Mouse (Mus musculus): ENCODE data around the gene Kat7. TPM values are rescaled to one million over a fixed set of nuclear protein-coding genes. Genes with fewer than 3 reads are reported as not detected.

The Kat7 gene
- polyA plus RNA-seq, 1 experiment: 93.1 TPM

- no peaks in the 10 kb centered on the region for H3K36me3 ChIP-seq (ENCODE audit: control insufficient read depth, insufficient read depth, low read length)
- no peak overlapping the region for H3K27ac ChIP-seq (ENCODE audit: control insufficient read depth, insufficient read depth, low read depth, low read length)
- no peak for TF ChIP-seq POLR2A (IDR thresholded peaks at IDR 0.05; ENCODE audit: control insufficient read depth, low read depth, low read length)
- TF ChIP-seq CTCF (IDR thresholded peaks at IDR 0.05; ENCODE audit: control insufficient read depth, insufficient read depth, insufficient replicate concordance, low read depth, low read length): no peak
- H3K27me3 ChIP-seq (ENCODE audit: control insufficient read depth, insufficient read depth, low read length): no peaks in the 10 kb centered on the region
- H3K4me1 ChIP-seq (ENCODE audit: control insufficient read depth, insufficient read depth, low read length): no peaks in the 10 kb centered on the region
- no peak overlapping the region for H3K4me3 ChIP-seq (ENCODE audit: control insufficient read depth, low read depth, low read length)
Measured at GRCm38 (mm10) chr11:95319506-95319905, 9.5 kb upstream of the Kat7 start.

- no peak overlapping the region for H3K27ac ChIP-seq (ENCODE audit: control insufficient read depth, insufficient read depth, low read depth, low read length)
- H3K4me1 ChIP-seq (ENCODE audit: control insufficient read depth, insufficient read depth, low read length): no peaks in the 10 kb centered on the region
- H3K4me3 ChIP-seq (ENCODE audit: control insufficient read depth, low read depth, low read length): no peak overlapping the region
- no peak for TF ChIP-seq CTCF (IDR thresholded peaks at IDR 0.05; ENCODE audit: control insufficient read depth, insufficient read depth, insufficient replicate concordance, low read depth, low read length)
- TF ChIP-seq POLR2A (IDR thresholded peaks at IDR 0.05; ENCODE audit: control insufficient read depth, low read depth, low read length): no peak
- H3K36me3 ChIP-seq (ENCODE audit: control insufficient read depth, insufficient read depth, low read length): no peaks in the 10 kb centered on the region
- no peaks in the 10 kb centered on the region for H3K27me3 ChIP-seq (ENCODE audit: control insufficient read depth, insufficient read depth, low read length)
Measured at GRCm38 (mm10) chr11:95318116-95318515, 8.1 kb upstream of the Kat7 start.

- TF ChIP-seq POLR2A (IDR thresholded peaks at IDR 0.05; ENCODE audit: control insufficient read depth, low read depth, low read length) (no peak), CTCF (IDR thresholded peaks at IDR 0.05; ENCODE audit: control insufficient read depth, insufficient read depth, insufficient replicate concordance, low read depth, low read length) (no peak)
- H3K27ac ChIP-seq (ENCODE audit: control insufficient read depth, insufficient read depth, low read depth, low read length): no peak overlapping the region
Measured at GRCm38 (mm10) chr11:95315215-95315955, 5.3 kb upstream of the Kat7 start.

DNA sequence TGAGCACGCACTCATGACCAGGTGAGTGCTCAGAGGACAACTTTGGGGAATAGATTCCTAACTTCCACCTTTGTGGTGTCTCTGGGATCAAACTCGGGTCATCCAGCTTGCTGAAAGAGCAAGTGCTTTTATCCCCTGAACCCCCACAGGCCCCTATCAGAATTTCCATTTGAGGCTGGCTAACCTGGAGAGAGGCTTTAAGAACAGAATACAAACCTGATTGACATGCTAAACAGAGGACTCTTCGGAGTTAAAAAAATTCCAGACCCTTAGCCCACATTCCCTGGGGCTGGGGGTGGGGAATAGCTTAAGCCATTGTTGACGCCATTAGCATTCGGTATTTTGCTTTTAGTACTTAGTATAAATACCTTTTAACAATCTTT, 1.4 kb upstream of the Kat7 start:
- TF ChIP-seq CTCF (IDR thresholded peaks at IDR 0.05; ENCODE audit: control insufficient read depth, insufficient read depth, insufficient replicate concordance, low read depth, low read length) (no peak), POLR2A (IDR thresholded peaks at IDR 0.05; ENCODE audit: control insufficient read depth, low read depth, low read length) (no peak)
- Histone ChIP-seq H3K36me3 (ENCODE audit: control insufficient read depth, insufficient read depth, low read length) (no peaks in the 10 kb centered on the region; the same call in 1 of the 2 replicates), H3K4me1 (ENCODE audit: control insufficient read depth, insufficient read depth, low read length) (peaks cover 9% of the 10 kb centered on the region), H3K27ac (ENCODE audit: control insufficient read depth, insufficient read depth, low read depth, low read length) (no peak overlapping the region), H3K27me3 (ENCODE audit: control insufficient read depth, insufficient read depth, low read length) (no peaks in the 10 kb centered on the region), H3K4me3 (ENCODE audit: control insufficient read depth, low read depth, low read length) (peak overlapping the region; percentile 99)

More at GRCm38 (mm10) chr11:95315215-95315955, 5.3 kb upstream of the Kat7 start:
- Histone ChIP-seq H3K27me3 (ENCODE audit: control insufficient read depth, insufficient read depth, low read length) (no peaks in the 10 kb centered on the region), H3K4me3 (ENCODE audit: control insufficient read depth, low read depth, low read length) (no peak overlapping the region), H3K36me3 (ENCODE audit: control insufficient read depth, insufficient read depth, low read length) (no peaks in the 10 kb centered on the region), H3K4me1 (ENCODE audit: control insufficient read depth, insufficient read depth, low read length) (peaks cover 4% of the 10 kb centered on the region; the same call in 1 of the 2 replicates)

- Histone ChIP-seq H3K27ac (ENCODE audit: control insufficient read depth, insufficient read depth, low read depth, low read length) (peak overlapping the region; percentile 89), H3K27me3 (ENCODE audit: control insufficient read depth, insufficient read depth, low read length) (no peaks in the 10 kb centered on the region), H3K36me3 (ENCODE audit: control insufficient read depth, insufficient read depth, low read length) (no peaks in the 10 kb centered on the region; the same call in 1 of the 2 replicates), H3K4me1 (ENCODE audit: control insufficient read depth, insufficient read depth, low read length) (peaks cover 9% of the 10 kb centered on the region), H3K4me3 (ENCODE audit: control insufficient read depth, low read depth, low read length) (peak overlapping the region; percentile 99)
- no peak for TF ChIP-seq CTCF (IDR thresholded peaks at IDR 0.05; ENCODE audit: control insufficient read depth, insufficient read depth, insufficient replicate concordance, low read depth, low read length)
- TF ChIP-seq POLR2A (IDR thresholded peaks at IDR 0.05; ENCODE audit: control insufficient read depth, low read depth, low read length): no peak
Measured at GRCm38 (mm10) chr11:95310648-95311424, 790 bp upstream of the Kat7 start.

GRCm38 (mm10) chr11:95309510-95310006, 488 bp downstream of the Kat7 start:
- Histone ChIP-seq H3K4me3 (ENCODE audit: control insufficient read depth, low read depth, low read length) (peak overlapping the region; percentile 99), H3K27ac (ENCODE audit: control insufficient read depth, insufficient read depth, low read depth, low read length) (peak overlapping the region; percentile 99), H3K4me1 (ENCODE audit: control insufficient read depth, insufficient read depth, low read length) (peaks cover 9% of the 10 kb centered on the region), H3K27me3 (ENCODE audit: control insufficient read depth, insufficient read depth, low read length) (no peaks in the 10 kb centered on the region), H3K36me3 (ENCODE audit: control insufficient read depth, insufficient read depth, low read length) (no peaks in the 10 kb centered on the region; the same call in 1 of the 2 replicates)
- TF ChIP-seq CTCF (IDR thresholded peaks at IDR 0.05; ENCODE audit: control insufficient read depth, insufficient read depth, insufficient replicate concordance, low read depth, low read length) (no peak), POLR2A (IDR thresholded peaks at IDR 0.05; ENCODE audit: control insufficient read depth, low read depth, low read length) (peak; percentile 63)

- no peak overlapping the region for H3K27ac ChIP-seq (ENCODE audit: control insufficient read depth, insufficient read depth, low read depth, low read length)
- no peak for TF ChIP-seq POLR2A (IDR thresholded peaks at IDR 0.05; ENCODE audit: control insufficient read depth, low read depth, low read length)
- no peak for TF ChIP-seq CTCF (IDR thresholded peaks at IDR 0.05; ENCODE audit: control insufficient read depth, insufficient read depth, insufficient replicate concordance, low read depth, low read length)
- H3K4me1 ChIP-seq (ENCODE audit: control insufficient read depth, insufficient read depth, low read length): peaks cover 9% of the 10 kb centered on the region
- no peaks in the 10 kb centered on the region for H3K27me3 ChIP-seq (ENCODE audit: control insufficient read depth, insufficient read depth, low read length)
- peak overlapping the region; percentile 40 for H3K4me3 ChIP-seq (ENCODE audit: control insufficient read depth, low read depth, low read length)
- no peaks in the 10 kb centered on the region; the same call in none of the 2 replicates for H3K36me3 ChIP-seq (ENCODE audit: control insufficient read depth, insufficient read depth, low read length)
Measured at GRCm38 (mm10) chr11:95307526-95307925, 2.5 kb downstream of the Kat7 start.
